Mouse (Mus musculus): Measurements from ENCODE around the gene 2300009A05Rik.
A peak's percentile ranks its signal among the peaks of the same experiment; 100 is the strongest.

2300009A05Rik gene

DNA sequence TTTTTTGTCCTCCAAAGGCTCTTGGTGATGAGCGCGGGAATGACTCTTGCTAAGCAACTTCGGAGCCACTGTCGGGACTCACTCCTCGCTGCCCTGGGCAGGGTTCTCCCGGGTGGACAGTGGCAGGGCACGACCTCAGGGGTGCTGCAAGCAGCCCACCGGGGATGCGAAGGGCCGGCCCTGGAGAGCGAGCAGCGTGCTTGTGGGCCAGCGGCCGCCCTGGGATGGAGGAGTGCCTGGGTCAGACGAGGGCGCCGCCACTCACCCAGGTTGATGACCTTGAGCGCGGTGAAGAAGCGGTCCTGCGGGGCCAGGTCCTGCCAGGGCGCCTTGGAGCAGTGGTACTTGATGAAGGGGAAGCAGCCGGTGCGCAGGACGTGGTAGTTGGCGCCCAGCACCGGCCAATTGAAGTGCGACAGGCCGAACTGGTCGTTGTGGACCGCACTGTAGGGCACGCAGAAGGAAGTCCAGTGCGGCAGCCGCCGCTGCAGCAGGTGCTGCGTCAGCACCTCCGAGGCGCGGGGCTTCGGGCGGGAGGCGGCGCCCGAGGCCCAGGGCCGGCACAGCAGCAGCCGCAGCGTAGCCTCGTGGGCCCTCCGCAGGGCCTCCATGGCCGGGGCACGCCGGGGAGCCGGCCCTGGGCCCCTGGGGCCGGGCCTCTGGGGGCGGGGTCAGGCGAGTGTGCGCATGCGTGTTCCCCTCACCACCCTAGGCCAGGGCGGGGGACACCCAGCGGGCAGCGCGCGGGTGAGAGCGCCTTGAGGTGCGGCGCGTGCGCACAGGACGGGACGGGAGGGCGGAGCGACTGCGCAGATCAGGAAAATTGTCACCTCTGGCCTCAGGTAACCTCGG, at the start of gene 2300009A05Rik:
TSS of gene 2300009A05Rik (minus strand) at position 636 of the 852 bp plus-strand sequence.
- peak; percentile 88 to 93 for DNase-seq (ENCODE audit: low spot score in 2 of 2)

GRCm38 (mm10) chr9:63443695-63444094, 44.6 kb upstream of the 2300009A05Rik start:
- no peak for DNase-seq (ENCODE audit: low spot score in 2 of 2)

- no peak for DNase-seq (ENCODE audit: low spot score in 2 of 2)
These were observed 31.6 kb upstream of the 2300009A05Rik start for GRCm38 (mm10) chr9:63430652-63431051.

DNA sequence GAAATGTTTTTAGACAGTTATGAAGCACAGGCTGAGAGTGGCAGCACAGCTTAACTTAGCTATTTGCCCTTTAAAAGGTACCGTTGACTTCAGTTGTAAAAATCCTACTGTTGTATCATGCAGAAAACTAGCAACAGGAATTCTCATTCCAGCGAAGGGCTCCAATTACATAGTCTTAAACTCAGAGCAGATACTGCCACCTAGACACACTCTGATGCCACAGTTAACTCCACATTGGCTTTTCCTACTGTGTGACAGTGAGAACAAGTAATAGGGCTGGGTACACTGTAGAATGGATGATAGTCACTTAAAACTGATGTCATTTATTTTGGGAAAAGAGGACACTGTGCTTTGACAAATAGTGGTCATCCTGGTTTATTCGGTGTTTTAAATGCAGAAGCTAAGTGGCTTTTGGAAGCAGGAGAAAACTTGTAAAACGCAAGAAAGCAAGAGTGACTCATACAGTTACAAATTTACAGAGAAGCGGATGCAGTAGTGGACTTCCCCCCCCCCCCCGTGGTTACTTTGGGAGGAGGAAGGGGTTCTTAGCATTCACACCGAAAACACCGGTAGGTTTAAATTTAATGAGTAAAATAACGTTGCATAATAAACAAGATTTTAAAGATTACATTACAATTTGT, 22.2 kb upstream of the 2300009A05Rik start:
- peak in 1 of 2 experiments; percentile 4 for DNase-seq (ENCODE audit: low spot score in 2 of 2)

GRCm38 (mm10) chr9:63420396-63420795, 21.4 kb upstream of the 2300009A05Rik start:
- no peak for DNase-seq (ENCODE audit: low spot score in 2 of 2)

- DNase-seq (ENCODE audit: low spot score in 2 of 2): no peak
These were observed 1.1 kb upstream of the 2300009A05Rik start for GRCm38 (mm10) chr9:63400176-63400575.

DNA sequence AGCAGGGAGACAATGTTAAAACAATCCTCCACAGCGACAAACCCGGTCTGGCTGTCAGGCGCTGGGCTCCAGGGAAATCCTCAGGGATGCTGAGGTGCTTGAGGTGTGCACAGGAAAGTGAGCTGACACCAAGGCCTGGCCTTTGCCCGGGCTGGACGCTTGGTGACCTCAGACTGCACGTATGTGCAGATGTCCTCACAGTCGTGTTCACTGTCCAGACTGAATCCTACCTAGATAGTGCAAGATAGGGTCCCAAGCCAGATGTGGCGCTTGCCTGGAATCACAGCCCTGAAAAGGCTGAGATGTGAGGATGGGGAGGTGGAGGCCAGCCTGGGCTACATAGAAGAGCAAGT, 393 bp upstream of the 2300009A05Rik start:
- no peak for DNase-seq (ENCODE audit: low spot score in 2 of 2)

DNA sequence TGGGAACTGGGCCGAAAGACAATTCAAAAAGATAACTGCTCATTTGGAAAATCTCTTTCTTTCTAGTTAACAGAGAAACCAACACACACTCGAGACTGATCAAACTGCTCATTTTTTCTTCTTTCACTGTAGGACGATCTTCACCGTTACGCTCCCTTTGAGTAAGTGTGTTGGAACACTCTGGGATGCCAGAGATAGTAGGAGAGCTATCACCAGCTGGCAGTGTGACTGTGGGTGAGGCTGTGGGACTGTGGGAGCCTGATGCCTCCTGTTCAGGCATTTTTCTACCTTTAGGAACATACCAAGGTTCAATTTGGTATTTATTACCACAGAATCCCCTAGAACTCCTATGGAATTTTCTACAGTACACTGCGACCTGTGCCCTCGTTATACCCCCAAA, 3.4 kb downstream of the 2300009A05Rik start:
- peak; percentile 44 to 47 for DNase-seq (ENCODE audit: low spot score in 2 of 2)

- no peak for DNase-seq (ENCODE audit: low spot score in 2 of 2)
These were observed 7.7 kb downstream of the 2300009A05Rik start for GRCm38 (mm10) chr9:63391307-63391706.

DNA sequence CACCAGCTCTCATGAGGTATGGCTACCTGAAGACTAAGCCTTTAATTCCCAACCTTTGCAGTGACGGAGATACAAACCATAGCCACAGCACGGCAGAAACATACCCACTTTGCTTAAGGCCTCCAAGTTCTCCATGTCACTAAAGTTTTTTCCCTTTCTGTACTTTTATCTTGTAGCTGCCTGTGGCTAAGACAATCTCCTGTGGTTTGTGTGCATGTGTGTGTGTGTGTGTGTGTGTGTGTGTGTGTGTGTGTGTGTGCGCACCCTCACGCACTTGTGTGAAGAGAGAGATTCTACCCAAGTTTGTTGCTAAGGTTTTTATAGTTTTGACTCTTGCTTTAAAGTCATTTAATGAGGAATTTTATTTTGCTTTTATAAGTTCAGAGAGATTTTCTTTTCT, 16.3 kb downstream of the 2300009A05Rik start:
- DNase-seq (ENCODE audit: low spot score in 2 of 2): no peak

DNA sequence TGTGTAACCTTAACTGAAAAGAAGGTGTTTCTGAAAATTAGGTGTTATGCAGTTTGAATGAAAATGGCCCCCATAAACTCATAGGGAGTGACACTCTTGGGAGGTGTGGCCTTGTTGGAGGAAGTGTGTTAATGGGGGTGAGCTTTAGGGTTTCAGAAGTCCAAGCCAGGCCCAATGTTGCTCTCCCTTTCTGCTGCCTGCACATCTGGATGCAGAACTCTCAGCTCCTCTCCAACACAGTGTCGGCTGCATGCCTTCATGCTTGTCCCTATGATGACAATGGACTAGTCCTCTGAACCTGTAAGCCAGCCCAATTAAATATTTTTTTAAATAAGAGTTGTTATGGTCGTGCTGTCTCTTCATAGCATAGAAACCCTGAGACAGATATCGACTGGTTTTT, 18.7 kb downstream of the 2300009A05Rik start:
- no peak for DNase-seq (ENCODE audit: low spot score in 2 of 2)

GRCm38 (mm10) chr9:63378174-63378573, 20.9 kb downstream of the 2300009A05Rik start:
- DNase-seq (ENCODE audit: low spot score in 2 of 2): no peak

- DNase-seq (ENCODE audit: low spot score in 2 of 2): peak; percentile 89 to 93
These were observed 21.5 kb downstream of the 2300009A05Rik start, which contains the start of gene Map2k5 for GRCm38 (mm10) chr9:63377270-63378142. Gene Map2k5 (minus strand): TSS chr9:63377902.

- no peak for DNase-seq (ENCODE audit: low spot score in 2 of 2)
These were observed 25.7 kb downstream of the 2300009A05Rik start for GRCm38 (mm10) chr9:63373315-63373714.

DNA sequence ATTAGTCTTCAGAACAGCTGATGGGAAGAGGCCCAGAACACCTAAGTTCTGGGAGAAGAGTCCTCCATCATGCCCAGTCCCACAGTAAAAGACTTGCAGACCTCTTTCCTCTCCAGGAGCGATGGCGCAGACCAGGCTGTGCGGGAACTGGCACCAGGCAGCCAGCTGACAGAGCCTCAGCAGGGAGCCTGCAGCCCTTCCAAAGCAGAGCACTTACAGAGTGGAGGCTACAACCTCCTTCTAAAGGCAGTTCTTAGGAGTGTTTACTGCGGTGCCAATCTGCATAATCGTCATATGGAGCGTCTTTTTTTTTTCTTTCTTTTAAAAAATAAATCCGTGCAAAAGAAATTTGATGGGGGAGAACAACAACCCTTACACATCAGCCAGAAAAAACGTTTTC, 26.5 kb downstream of the 2300009A05Rik start:
- DNase-seq (ENCODE audit: low spot score in 2 of 2): no peak

GRCm38 (mm10) chr9:63360410-63360809, 38.6 kb downstream of the 2300009A05Rik start:
- DNase-seq (ENCODE audit: low spot score in 2 of 2): no peak

DNA sequence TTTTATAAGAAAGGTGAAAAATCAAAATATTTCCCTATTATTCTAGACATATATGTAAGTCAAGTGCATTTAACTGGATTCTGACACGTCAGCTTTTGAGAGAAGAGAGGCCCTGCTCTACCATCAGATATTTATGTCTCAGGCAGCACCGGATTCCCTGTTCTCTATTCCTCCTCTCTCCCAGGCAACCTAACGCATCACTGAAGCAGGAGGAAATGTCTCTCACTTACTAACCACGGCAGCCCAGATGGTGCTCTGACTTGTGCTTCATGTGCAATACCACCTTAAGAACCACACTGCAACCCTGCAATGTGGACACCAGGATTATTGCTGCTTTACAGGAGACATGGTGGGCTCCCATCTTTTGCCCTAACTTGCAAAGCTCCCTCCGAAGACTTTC, 40.0 kb downstream of the 2300009A05Rik start:
- DNase-seq (ENCODE audit: low spot score in 2 of 2): peak; percentile 36 to 38

- DNase-seq (ENCODE audit: low spot score in 2 of 2): no peak
These were observed 42.3 kb downstream of the 2300009A05Rik start for GRCm38 (mm10) chr9:63356721-63357120.

GRCm38 (mm10) chr9:63356278-63356677, 42.8 kb downstream of the 2300009A05Rik start:
- no peak for DNase-seq (ENCODE audit: low spot score in 2 of 2)

DNA sequence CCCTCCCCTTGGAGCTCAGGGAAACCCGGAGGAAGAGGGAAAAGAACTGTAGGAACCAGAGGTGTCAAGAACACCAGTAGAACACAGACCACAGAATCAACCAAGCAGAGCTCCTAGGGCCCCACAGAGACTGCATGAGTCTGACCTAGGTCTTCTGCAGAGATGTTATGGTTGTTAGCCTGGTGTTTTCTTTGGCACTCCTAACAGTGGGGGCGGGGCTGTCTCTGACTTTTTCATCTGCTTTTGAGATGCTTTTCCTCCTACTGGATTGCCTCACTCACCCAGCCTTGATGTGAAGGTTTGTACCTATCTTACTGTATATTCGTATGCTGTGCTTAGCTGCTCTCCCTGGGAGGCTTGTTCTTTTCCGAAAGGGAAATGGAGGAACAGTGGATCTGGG, 44.9 kb downstream of the 2300009A05Rik start:
- no peak for DNase-seq (ENCODE audit: low spot score in 2 of 2)

DNA sequence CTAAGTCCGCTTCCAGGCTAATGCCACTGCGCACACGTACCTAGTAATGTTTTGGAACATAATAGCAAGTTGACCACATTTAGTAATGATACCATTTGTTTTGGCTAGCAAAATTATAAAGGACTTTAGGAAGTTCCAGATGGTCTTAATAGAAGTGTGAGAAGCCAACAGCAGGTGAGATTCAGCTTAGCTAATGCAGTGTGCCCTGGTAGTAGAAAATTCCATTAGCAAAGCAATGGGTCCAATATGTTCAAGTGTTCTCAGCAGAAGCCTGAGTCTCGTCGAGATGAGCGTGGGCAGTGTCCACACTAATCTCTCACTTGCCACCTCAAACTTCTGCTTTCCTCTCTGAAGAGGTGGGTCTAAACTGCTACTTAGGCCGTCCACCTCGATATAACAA, 49.0 kb downstream of the 2300009A05Rik start:
- DNase-seq (ENCODE audit: low spot score in 2 of 2): no peak

DNA sequence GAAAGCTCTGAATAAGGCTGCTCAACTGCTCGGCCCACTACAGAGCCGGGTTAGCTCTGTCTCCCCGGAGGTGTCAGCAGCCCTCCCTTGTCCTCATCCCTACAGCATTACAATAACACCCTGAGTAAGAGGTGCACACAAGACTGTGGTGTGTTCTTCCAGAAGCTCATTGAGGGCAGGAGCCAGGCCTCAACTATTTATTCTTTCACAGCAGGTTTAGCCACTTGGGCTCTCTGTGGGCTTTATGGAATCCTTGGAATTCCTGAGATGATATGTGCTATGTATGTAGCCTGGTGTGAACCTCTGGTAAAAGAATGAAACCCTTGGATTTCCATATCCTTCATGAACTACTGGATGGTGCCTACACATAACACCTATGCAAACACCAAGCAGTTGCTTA, 49.8 kb downstream of the 2300009A05Rik start:
- no peak for DNase-seq (ENCODE audit: low spot score in 2 of 2)
